8 mouse cellular contexts compared by ENCODE assay signal in the genomic region with DNA sequence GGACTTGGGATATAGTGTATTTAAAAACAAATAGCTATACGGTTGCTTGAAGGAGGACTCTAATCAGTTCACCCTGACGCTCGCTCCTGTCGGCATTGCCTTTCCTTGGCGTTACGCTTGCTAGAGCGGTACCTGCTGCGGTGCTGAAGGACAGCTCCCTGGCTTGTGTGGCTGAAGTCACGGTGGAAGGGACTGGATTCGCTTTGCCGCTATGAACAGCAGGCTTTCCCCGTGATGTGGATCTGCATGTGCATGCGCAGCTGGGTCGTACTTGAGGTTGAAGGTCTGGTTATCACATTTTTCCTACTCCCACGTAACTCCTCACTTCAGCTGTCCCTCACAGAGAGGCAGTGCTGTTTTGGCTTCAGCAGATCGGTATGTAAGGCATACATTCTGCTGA. TPM values are rescaled to one million over a fixed set of nuclear protein-coding genes. Genes with fewer than 3 reads are reported as not detected.
DNase-seq lines count a peak whose midpoint lies in the region; ATAC-seq and TF ChIP-seq lines count a peak whose summit lies in the region.

No protein-coding gene starts in this region.

- TF ChIP-seq RAD21 in MEL (IDR thresholded peaks at IDR 0.05; ENCODE audit: low read depth, low read length) = no peak

- no peak for TF ChIP-seq EP300 in MEL (IDR thresholded peaks at IDR 0.05; ENCODE audit: low read depth in 1 of 2, low read length in 2 of 2)

- TF ChIP-seq CTCF in MEL (IDR thresholded peaks at IDR 0.05 in 2 of 3, conservative IDR thresholded peaks at IDR 0.05 in 1 of 3; ENCODE audit: control insufficient read depth in 1 of 3, insufficient read depth in 1 of 3, low read depth in 2 of 3, low read length in 3 of 3, poor library complexity in 1 of 3, severe bottlenecking in 1 of 3) = no peak

- no peak overlapping the region for H3K9ac ChIP-seq in MEL (ENCODE audit: control insufficient read depth, low read depth, low read length, poor library complexity, severe bottlenecking)
- peak overlapping the region; percentile 34 for H3K9ac ChIP-seq in forebrain, embryonic 15.5 days (replicated peaks)
- peak overlapping the region; percentile 18; the same call in 1 of the 2 replicates for H3K9ac ChIP-seq in hindbrain, embryonic 15.5 days
- H3K9ac ChIP-seq in midbrain, embryonic 14.5 days (replicated peaks; ENCODE audit: low read length) = peak overlapping the region; percentile 91; the same call in 1 of the 2 replicates

- peak overlapping the region; percentile 69 for H3K4me2 ChIP-seq in forebrain, embryonic 15.5 days (replicated peaks)
- H3K4me2 ChIP-seq in hindbrain, embryonic 15.5 days = peak overlapping the region; percentile 82
- H3K4me2 ChIP-seq in midbrain, embryonic 14.5 days (ENCODE audit: low read length) = peak overlapping the region; percentile 69

- no peaks in the 10 kb centered on the region for H3K9me3 ChIP-seq in MEL (replicated peaks; ENCODE audit: insufficient read depth, low read length)
- H3K9me3 ChIP-seq in forebrain, embryonic 15.5 days = no peaks in the 10 kb centered on the region
- H3K9me3 ChIP-seq in hindbrain, embryonic 15.5 days = no peaks in the 10 kb centered on the region
- H3K9me3 ChIP-seq in midbrain, embryonic 14.5 days (ENCODE audit: control insufficient read depth, low read length) = no peaks in the 10 kb centered on the region

- no peaks in the 10 kb centered on the region for H3K4me1 ChIP-seq in MEL (ENCODE audit: control insufficient read depth in 1 of 2, insufficient read depth in 2 of 2, low read length in 2 of 2)
- H3K4me1 ChIP-seq in forebrain, embryonic 15.5 days = peaks cover 28% of the 10 kb centered on the region
- H3K4me1 ChIP-seq in hindbrain, embryonic 15.5 days (replicated peaks) = peaks cover 52% of the 10 kb centered on the region
- peaks cover 30% of the 10 kb centered on the region for H3K4me1 ChIP-seq in midbrain, embryonic 14.5 days (ENCODE audit: control insufficient read depth, insufficient read depth, low read length)

- H3K4me3 ChIP-seq in MEL (ENCODE audit: control insufficient read depth in 1 of 2, insufficient read depth in 1 of 2, low read depth in 2 of 2, low read length in 2 of 2) = no peak overlapping the region
- H3K4me3 ChIP-seq in forebrain, embryonic 15.5 days = peak overlapping the region; percentile 89
- peak overlapping the region; percentile 95 for H3K4me3 ChIP-seq in hindbrain, embryonic 15.5 days
- peak overlapping the region; percentile 85 for H3K4me3 ChIP-seq in midbrain, embryonic 14.5 days (replicated peaks; ENCODE audit: low read depth, low read length)

- no peaks in the 10 kb centered on the region for H3K27me3 ChIP-seq in MEL (ENCODE audit: control insufficient read depth in 1 of 2, insufficient read depth in 2 of 2, low read length in 2 of 2)
- peaks cover 3% of the 10 kb centered on the region; the same call in 1 of the 2 replicates for H3K27me3 ChIP-seq in forebrain, embryonic 15.5 days
- no peaks in the 10 kb centered on the region for H3K27me3 ChIP-seq in hindbrain, embryonic 15.5 days
- H3K27me3 ChIP-seq in midbrain, embryonic 14.5 days (ENCODE audit: control insufficient read depth, insufficient read depth, low read length) = peaks cover 13% of the 10 kb centered on the region; the same call in 1 of the 2 replicates

- DNase-seq in MEL (ENCODE audit: low read depth, low spot score) = peak; percentile 52
- peak; percentile 92 for DNase-seq in adrenal gland, postnatal 14 days
- DNase-seq in left cerebral cortex, postnatal 25 days (ENCODE audit: low spot score in 2 of 2) = peak; percentile 42 to 65
- peak; percentile 81 for DNase-seq in midbrain, embryonic 14.5 days
- DNase-seq in spleen, postnatal 4 days (ENCODE audit: low spot score in 2 of 2) = peak; percentile 43 to 77
- DNase-seq in frontal cortex, postnatal 36 days (ENCODE audit: low spot score in 2 of 2) = no peak

- no peak overlapping the region for H3K27ac ChIP-seq in MEL (ENCODE audit: control insufficient read depth, low read depth, low read length)
- H3K27ac ChIP-seq in forebrain, embryonic 15.5 days (replicated peaks) = no peak overlapping the region
- H3K27ac ChIP-seq in hindbrain, embryonic 15.5 days (replicated peaks) = no peak overlapping the region
- no peak overlapping the region for H3K27ac ChIP-seq in midbrain, embryonic 14.5 days (replicated peaks; ENCODE audit: low read depth, low read length)

- ATAC-seq in forebrain, embryonic 15.5 days (replicated peaks) = no peak
- ATAC-seq in hindbrain, embryonic 15.5 days (ENCODE audit: low FRiP score, low read depth) = no peak
- no peak for ATAC-seq in midbrain, embryonic 14.5 days (ENCODE audit: low FRiP score, low TSS enrichment)

- intact Hi-C loops in left cerebral cortex, postnatal 25 days (cut with DNase I) = loop anchor here (5.0 kb wide), 1 partner anchor 134 kb away; no protein-coding TSS in a partner anchor

- no peaks in the 10 kb centered on the region for H3K79me2 ChIP-seq in MEL (ENCODE audit: control insufficient read depth, insufficient read depth, low read length, poor library complexity)

- TF ChIP-seq POLR2A in MEL (IDR thresholded peaks at IDR 0.05; ENCODE audit: control insufficient read depth in 1 of 2, insufficient read depth in 1 of 2, low read depth in 1 of 2, low read length in 2 of 2, poor library complexity in 1 of 2) = no peak

- no peaks in the 10 kb centered on the region for H3K36me3 ChIP-seq in MEL (ENCODE audit: control insufficient read depth in 1 of 2, insufficient read depth in 2 of 2, low read length in 2 of 2)
- no peaks in the 10 kb centered on the region for H3K36me3 ChIP-seq in forebrain, embryonic 15.5 days
- H3K36me3 ChIP-seq in hindbrain, embryonic 15.5 days = no peaks in the 10 kb centered on the region
- no peaks in the 10 kb centered on the region for H3K36me3 ChIP-seq in midbrain, embryonic 14.5 days (ENCODE audit: control insufficient read depth, insufficient read depth, low read length)

- WGBS in forebrain, embryonic 15.5 days = 6% methylated on average over 16 of the region's 16 CpGs
- 3% methylated on average over 16 of the region's 16 CpGs for WGBS in hindbrain, embryonic 15.5 days
- 4% methylated on average over 16 of the region's 16 CpGs for WGBS in midbrain, embryonic 14.5 days

TF ChIP-seq in MEL, 35 proteins besides CTCF, POLR2A, EP300 and RAD21:
- TF ChIP-seq ZNF384 (IDR thresholded peaks at IDR 0.05; ENCODE audit: low read depth, low read length) (no peak), SMC3 (IDR thresholded peaks at IDR 0.05; ENCODE audit: low read depth, low read length) (no peak), MYB (IDR thresholded peaks at IDR 0.05; ENCODE audit: low read depth, low read length) (no peak), TBP (IDR thresholded peaks at IDR 0.05; ENCODE audit: low read depth, low read length) (no peak), MYC (IDR thresholded peaks at IDR 0.05; ENCODE audit: low read depth, low read length) (no peak), POLR2AphosphoS5 (IDR thresholded peaks at IDR 0.05; ENCODE audit: borderline replicate concordance, low read depth, low read length) (no peak), USF2 (IDR thresholded peaks at IDR 0.05; ENCODE audit: borderline replicate concordance in 1 of 2, insufficient read depth in 1 of 2, low read depth in 1 of 2, low read length in 2 of 2) (no peak), TAL1 (IDR thresholded peaks at IDR 0.05; ENCODE audit: low read length) (no peak), USF1 (IDR thresholded peaks at IDR 0.05; ENCODE audit: low read depth, low read length) (no peak), POLR2AphosphoS2 (IDR thresholded peaks at IDR 0.05; ENCODE audit: low read length) (no peak), E2F4 (IDR thresholded peaks at IDR 0.05; ENCODE audit: borderline replicate concordance, low read depth, low read length) (no peak), CHD2 (IDR thresholded peaks at IDR 0.05; ENCODE audit: low read length) (no peak), JUND (IDR thresholded peaks at IDR 0.05; ENCODE audit: low read depth, low read length) (no peak), ETS1 (IDR thresholded peaks at IDR 0.05; ENCODE audit: low read depth, low read length) (no peak), RCOR1 (IDR thresholded peaks at IDR 0.05; ENCODE audit: low read depth, low read length) (no peak), ZC3H11A (IDR thresholded peaks at IDR 0.05; ENCODE audit: low read depth, low read length) (no peak), MEF2A (IDR thresholded peaks at IDR 0.05; ENCODE audit: extremely low read depth, insufficient replicate concordance, low read depth, low read length, poor library complexity, severe bottlenecking) (no peak)

RNA-seq across cellular contexts. Expression of a gene that starts 3.5 kb away (rescaled TPM):
- 0.03 and 0.08 TPM in 2 replicates for total RNA-seq in MEL (2012; rRNA removed)
- polyA plus RNA-seq in MEL (2012; ENCODE audit: insufficient read depth in 1 of 2, insufficient read length in 2 of 2, low read depth in 1 of 2, low replicate concordance in 2 of 2, missing spikeins in 1 of 2) = under 1 TPM in 1 of 2 experiments, not detected in 1; 0.01 TPM
- 4.2 and 4.7 TPM in 2 replicates for total RNA-seq in adrenal gland, postnatal 14 days (2021)
- 20.3 and 20.4 TPM in 2 replicates for polyA plus RNA-seq in forebrain, embryonic 15.5 days (2015; fragmentation: Nextera tagmentation; extraction: Ambion mirVana)
- 21.0 and 29.2 TPM in 2 replicates for polyA plus RNA-seq in hindbrain, embryonic 15.5 days (2015; fragmentation: Nextera tagmentation; extraction: Ambion mirVana)
- total RNA-seq in left cerebral cortex, postnatal 25 days (2021) = 100 to 1,000 TPM; 212 to 242 TPM
- polyA plus RNA-seq in midbrain, embryonic 14.5 days (2014; fragmentation: Nextera tagmentation; extraction: Ambion mirVana) = 19.0 and 21.1 TPM in 2 replicates

Comparison
In these comparisons a context has a peak if more than half of its experiments do, and no peak if none do; other contexts are left out.
1. DNase-seq: peak in MEL (single experiment), adrenal gland, postnatal 14 days (single experiment), left cerebral cortex, postnatal 25 days (2 of 2), midbrain, embryonic 14.5 days (single experiment) and spleen, postnatal 4 days (2 of 2); none in frontal cortex, postnatal 36 days (0 of 2).
2. H3K4me3 ChIP-seq: peak in forebrain, embryonic 15.5 days (single experiment), hindbrain, embryonic 15.5 days (single experiment) and midbrain, embryonic 14.5 days (single experiment); none in MEL (0 of 2).
3. RNA of a gene that starts 3.5 kb away (polyA plus RNA-seq): 21.0 to 29.2 TPM in hindbrain, embryonic 15.5 days, 20.3 to 20.4 TPM in forebrain, embryonic 15.5 days and 19.0 to 21.1 TPM in midbrain, embryonic 14.5 days; 0.01 TPM in MEL; every median in the first group is over 10 times any median in the second.
4. Peak in every context shown above with its lines, with median percentiles within 50 percentile points of each other: H3K4me2 ChIP-seq.